Mouse (Mus musculus) testis, adult 2 months (tissue): ENCODE data around the gene Adss.

Experiments used
- CTCF ChIP-seq: fragments of 200-500 bp; IDR thresholded peaks from 2 replicates; pipeline ENCODE4 v1.5.1; 2012; ENCODE audit warnings: low read depth, mild to moderate bottlenecking, inconsistent platforms, low read length, moderate library complexity; ENCODE audit not compliant: control insufficient read depth, insufficient read depth, insufficient replicate concordance
- POLR2A ChIP-seq: fragments of 200-500 bp; IDR thresholded peaks from 2 replicates; pipeline ENCODE4 v1.6.1; 2012; ENCODE audit warnings: low read depth, mild to moderate bottlenecking, inconsistent platforms, low read length, moderate library complexity; ENCODE audit not compliant: control insufficient read depth

GRCm38 (mm10) chr1:177777397-177777796 lies 18.9 kb downstream of the Adss start:
- no peak for TF ChIP-seq POLR2A
- no peak for TF ChIP-seq CTCF
